Mouse (Mus musculus): Measurements from ENCODE around the gene Nav2. TPM values are rescaled to one million over a fixed set of nuclear protein-coding genes. Genes with fewer than 3 reads are reported as not detected.

The Nav2 gene
- total and polyA plus RNA-seq, 3 experiments = 2.0 to 2.7 TPM; not detected in 1

DNA sequence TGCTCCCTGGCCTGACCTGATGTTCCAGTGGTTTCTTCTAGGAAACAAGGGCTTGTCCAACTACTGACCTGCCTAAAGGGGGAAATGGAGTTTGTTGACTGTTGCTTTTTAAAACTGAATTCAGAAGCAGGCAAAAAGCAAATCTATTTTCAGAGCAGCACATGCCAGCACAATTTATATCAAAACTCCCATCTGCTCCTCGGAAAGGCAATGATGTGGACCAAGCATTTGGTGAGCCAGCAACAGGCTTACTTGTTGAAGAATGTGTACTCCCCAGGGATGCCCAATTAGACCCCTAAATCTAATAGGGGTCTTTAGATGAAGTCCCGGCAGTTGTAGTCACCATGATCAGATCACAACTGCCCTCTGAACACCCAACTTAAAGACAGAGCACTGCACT lies 125.7 kb downstream of the Nav2 start:
- H3K4me1 ChIP-seq (ENCODE audit: control insufficient read depth in 1 of 2, insufficient read depth in 2 of 2, low read length in 2 of 2) = no peaks in the 10 kb centered on the region
- H3K27ac ChIP-seq (ENCODE audit: control insufficient read depth, low read depth, low read length) = no peak overlapping the region
- H3K9me3 ChIP-seq (replicated peaks; ENCODE audit: insufficient read depth, low read length) = no peaks in the 10 kb centered on the region
- DNase-seq (ENCODE audit: low read depth, low spot score) = no peak
- no peaks in the 10 kb centered on the region for H3K79me2 ChIP-seq (ENCODE audit: control insufficient read depth, insufficient read depth, low read length, poor library complexity)
- H3K36me3 ChIP-seq (ENCODE audit: control insufficient read depth in 1 of 2, insufficient read depth in 2 of 2, low read length in 2 of 2) = no peaks in the 10 kb centered on the region
- H3K9ac ChIP-seq (ENCODE audit: control insufficient read depth, low read depth, low read length, poor library complexity, severe bottlenecking) = no peak overlapping the region
- H3K4me3 ChIP-seq (ENCODE audit: control insufficient read depth in 1 of 2, insufficient read depth in 1 of 2, low read depth in 2 of 2, low read length in 2 of 2) = no peak overlapping the region
- H3K27me3 ChIP-seq (ENCODE audit: control insufficient read depth in 1 of 2, insufficient read depth in 2 of 2, low read length in 2 of 2) = no peaks in the 10 kb centered on the region; a peak in 1 of 4 replicates
- TF ChIP-seq TCF12 (IDR thresholded peaks at IDR 0.05; ENCODE audit: low read depth, low read length) (no peak), MYB (IDR thresholded peaks at IDR 0.05; ENCODE audit: low read depth, low read length) (no peak), NELFE (IDR thresholded peaks at IDR 0.05; ENCODE audit: low read depth, low read length) (no peak), ZC3H11A (IDR thresholded peaks at IDR 0.05; ENCODE audit: low read depth, low read length) (no peak), E2F4 (IDR thresholded peaks at IDR 0.05; ENCODE audit: borderline replicate concordance, low read depth, low read length) (no peak), MAZ (IDR thresholded peaks at IDR 0.05; ENCODE audit: low read depth, low read length) (no peak), ZMIZ1 (IDR thresholded peaks at IDR 0.05; ENCODE audit: low read depth, low read length) (no peak), UBTF (IDR thresholded peaks at IDR 0.05; ENCODE audit: borderline replicate concordance, insufficient read depth, low read depth, low read length) (no peak), USF2 (IDR thresholded peaks at IDR 0.05; ENCODE audit: borderline replicate concordance in 1 of 2, insufficient read depth in 1 of 2, low read depth in 1 of 2, low read length in 2 of 2) (no peak), TAL1 (IDR thresholded peaks at IDR 0.05; ENCODE audit: low read length) (no peak), MAFK (IDR thresholded peaks at IDR 0.05; ENCODE audit: borderline replicate concordance, low read depth, low read length) (no peak), BHLHE40 (IDR thresholded peaks at IDR 0.05; ENCODE audit: borderline replicate concordance, low read depth, low read length) (no peak), SIN3A (IDR thresholded peaks at IDR 0.05; ENCODE audit: low read length) (no peak), MXI1 (IDR thresholded peaks at IDR 0.05; ENCODE audit: low read depth, low read length) (no peak), ZKSCAN1 (IDR thresholded peaks at IDR 0.05; ENCODE audit: low read depth, low read length) (no peak), SMC3 (IDR thresholded peaks at IDR 0.05; ENCODE audit: low read depth, low read length) (no peak), CHD2 (IDR thresholded peaks at IDR 0.05; ENCODE audit: low read length) (no peak), NRF1 (IDR thresholded peaks at IDR 0.05; ENCODE audit: insufficient read depth, low read depth, low read length, poor library complexity, severe bottlenecking) (no peak), MEF2A (IDR thresholded peaks at IDR 0.05; ENCODE audit: extremely low read depth, insufficient replicate concordance, low read depth, low read length, poor library complexity, severe bottlenecking) (no peak)

DNA sequence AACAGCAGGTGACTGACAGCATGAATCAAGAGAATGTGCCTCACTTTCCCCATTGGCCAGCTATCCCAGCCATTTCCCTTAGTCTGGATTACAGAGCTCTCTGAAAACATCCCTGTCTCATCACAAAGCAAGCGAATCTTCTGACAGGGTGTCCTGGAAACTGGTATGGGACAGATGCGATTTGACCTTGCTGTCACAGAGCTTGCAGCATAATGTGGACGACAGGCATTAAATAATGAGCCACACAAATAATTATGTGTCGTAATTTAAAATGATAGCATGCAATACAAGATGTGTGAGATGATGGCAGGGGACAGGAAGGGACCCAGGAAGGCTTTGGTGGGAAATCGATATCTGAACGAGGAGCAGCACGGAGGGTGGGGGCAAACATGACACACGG lies 131.6 kb downstream of the Nav2 start:
- Histone ChIP-seq H3K27me3 (ENCODE audit: control insufficient read depth in 1 of 2, insufficient read depth in 2 of 2, low read length in 2 of 2) (no peaks in the 10 kb centered on the region; a peak in 1 of 4 replicates), H3K79me2 (ENCODE audit: control insufficient read depth, insufficient read depth, low read length, poor library complexity) (no peaks in the 10 kb centered on the region), H3K27ac (ENCODE audit: control insufficient read depth, low read depth, low read length) (no peak overlapping the region), H3K9ac (ENCODE audit: control insufficient read depth, low read depth, low read length, poor library complexity, severe bottlenecking) (no peak overlapping the region), H3K36me3 (ENCODE audit: control insufficient read depth in 1 of 2, insufficient read depth in 2 of 2, low read length in 2 of 2) (no peaks in the 10 kb centered on the region), H3K4me1 (ENCODE audit: control insufficient read depth in 1 of 2, insufficient read depth in 2 of 2, low read length in 2 of 2) (no peaks in the 10 kb centered on the region), H3K9me3 (replicated peaks; ENCODE audit: insufficient read depth, low read length) (no peaks in the 10 kb centered on the region), H3K4me3 (ENCODE audit: control insufficient read depth in 1 of 2, insufficient read depth in 1 of 2, low read depth in 2 of 2, low read length in 2 of 2) (no peak overlapping the region)
- no peak for TF ChIP-seq RAD21 (IDR thresholded peaks at IDR 0.05; ENCODE audit: low read depth, low read length)
- TF ChIP-seq MAX (IDR thresholded peaks at IDR 0.05; ENCODE audit: low read length) = no peak
- no peak for TF ChIP-seq ELF1 (IDR thresholded peaks at IDR 0.05; ENCODE audit: low read depth, low read length)
- TF ChIP-seq JUND (IDR thresholded peaks at IDR 0.05; ENCODE audit: low read depth, low read length) = no peak
- TF ChIP-seq EP300 (IDR thresholded peaks at IDR 0.05; ENCODE audit: low read depth in 1 of 2, low read length in 2 of 2) = no peak
- no peak for TF ChIP-seq POLR2AphosphoS5 (IDR thresholded peaks at IDR 0.05; ENCODE audit: borderline replicate concordance, low read depth, low read length)
- TF ChIP-seq RCOR1 (IDR thresholded peaks at IDR 0.05; ENCODE audit: low read depth, low read length) = no peak
- TF ChIP-seq E2F4 (IDR thresholded peaks at IDR 0.05; ENCODE audit: borderline replicate concordance, low read depth, low read length) = no peak
- TF ChIP-seq TAL1 (IDR thresholded peaks at IDR 0.05; ENCODE audit: low read length) = no peak
- no peak for TF ChIP-seq USF1 (IDR thresholded peaks at IDR 0.05; ENCODE audit: low read depth, low read length)
- no peak for TF ChIP-seq NRF1 (IDR thresholded peaks at IDR 0.05; ENCODE audit: insufficient read depth, low read depth, low read length, poor library complexity, severe bottlenecking)
- TF ChIP-seq ZKSCAN1 (IDR thresholded peaks at IDR 0.05; ENCODE audit: low read depth, low read length) = no peak
- no peak for TF ChIP-seq TCF12 (IDR thresholded peaks at IDR 0.05; ENCODE audit: low read depth, low read length)
- no peak for TF ChIP-seq ETS1 (IDR thresholded peaks at IDR 0.05; ENCODE audit: low read depth, low read length)
- no peak for TF ChIP-seq CHD2 (IDR thresholded peaks at IDR 0.05; ENCODE audit: low read length)
- DNase-seq (ENCODE audit: low read depth, low spot score) = no peak

Measured in MEL (cell line).